Mouse (Mus musculus) cortical plate, adult 2 months (tissue): Measurements from ENCODE around the gene Aaed1.

Experiments used
- CTCF ChIP-seq: fragments of 200-500 bp; IDR thresholded peaks from 2 replicates; pipeline ENCODE4 v1.5.1; 2011; ENCODE audit warnings: mild to moderate bottlenecking, control low read depth, low read length; ENCODE audit not compliant: insufficient read depth; ENCODE audit errors: extremely low read depth
- POLR2A ChIP-seq: fragments of 200-500 bp; IDR thresholded peaks from 2 replicates; pipeline ENCODE4 v1.6.1; 2011; ENCODE audit warnings: mild to moderate bottlenecking, low read length, control low read depth; ENCODE audit not compliant: insufficient read depth; ENCODE audit errors: extremely low read depth

DNA sequence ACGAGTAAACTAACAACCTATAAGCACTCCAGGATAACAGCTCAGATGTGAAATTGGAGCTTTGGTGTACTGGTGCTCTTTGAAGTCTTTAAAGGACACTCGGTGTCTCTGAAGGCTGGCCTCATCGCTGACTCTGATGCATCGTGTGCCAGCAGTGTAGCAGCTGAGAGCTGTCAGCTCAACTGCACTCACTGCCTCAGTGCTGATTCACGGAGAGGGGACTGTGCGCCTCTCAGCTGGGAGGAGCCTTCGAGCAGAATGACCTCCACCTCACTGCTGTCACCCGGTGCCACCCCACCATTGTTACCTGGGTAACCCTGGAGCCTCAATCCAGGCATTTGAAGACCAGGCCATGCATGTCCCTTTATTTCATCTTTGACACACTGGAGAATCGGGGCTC lies 45.4 kb downstream of the Aaed1 start:
- no peak for TF ChIP-seq CTCF
- TF ChIP-seq POLR2A: no peak
